Mouse (Mus musculus): ENCODE results near the gene Atg5.

Atg5 gene

DNA sequence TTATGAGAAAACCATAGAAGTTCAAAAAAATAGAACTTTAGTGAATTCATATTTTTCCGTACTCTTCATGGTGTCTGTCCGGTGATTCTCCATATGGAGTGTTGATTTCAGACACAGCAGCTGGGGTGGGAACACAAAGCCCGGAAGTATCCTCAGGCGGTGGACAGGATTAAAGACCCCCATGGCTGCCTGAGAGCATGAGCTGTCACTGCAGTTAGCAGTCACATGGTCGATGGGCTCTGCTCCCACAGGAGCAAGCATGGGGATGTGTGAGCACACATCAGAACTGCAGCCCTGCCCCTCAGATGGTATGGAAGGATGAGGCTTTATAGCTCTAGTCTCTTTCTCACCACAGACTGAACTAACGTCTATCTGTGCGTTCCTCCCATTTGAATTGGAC, 87.1 kb downstream of the Atg5 start:
- no peak for DNase-seq

DNA sequence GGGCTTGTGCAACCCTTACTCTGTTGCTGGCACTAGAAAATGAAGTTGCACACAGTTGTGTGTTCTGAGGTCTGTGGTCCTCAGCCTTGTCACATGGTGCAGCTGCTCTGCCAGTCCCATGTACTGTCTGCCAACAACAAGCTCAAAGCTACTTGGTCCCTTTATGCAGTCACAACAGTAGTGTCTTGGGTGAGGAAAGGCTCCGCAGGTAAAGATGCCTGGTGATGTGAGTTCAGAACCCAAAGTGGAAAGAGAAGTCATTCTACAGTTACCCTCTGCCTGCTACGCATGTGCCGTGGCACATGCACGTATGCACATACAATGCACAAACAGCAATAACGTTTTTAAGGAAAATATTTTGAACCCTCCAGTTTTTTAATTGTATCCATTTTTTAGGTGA, 88.5 kb downstream of the Atg5 start:
- DNase-seq, result no peak

DNA sequence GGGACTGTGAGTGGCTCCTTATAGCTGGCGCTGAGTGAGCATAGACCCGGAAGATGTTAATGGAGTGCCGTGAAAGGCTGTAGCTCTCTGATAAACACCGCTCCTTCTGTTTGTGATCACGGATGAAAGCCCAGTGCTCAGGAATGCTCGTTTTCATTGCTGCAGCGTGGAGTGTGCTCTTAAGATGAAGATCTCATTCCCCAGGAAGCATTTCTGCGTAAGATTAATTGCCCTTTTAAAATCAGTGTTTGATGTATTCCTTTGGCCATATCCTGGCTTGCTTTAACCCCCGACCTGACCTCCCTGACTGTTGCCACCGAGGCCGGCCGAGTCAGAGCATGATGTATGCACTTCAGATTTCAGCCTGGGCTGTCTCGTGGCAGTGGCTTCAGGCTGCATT, 89.2 kb downstream of the Atg5 start:
- no peak for DNase-seq

DNA sequence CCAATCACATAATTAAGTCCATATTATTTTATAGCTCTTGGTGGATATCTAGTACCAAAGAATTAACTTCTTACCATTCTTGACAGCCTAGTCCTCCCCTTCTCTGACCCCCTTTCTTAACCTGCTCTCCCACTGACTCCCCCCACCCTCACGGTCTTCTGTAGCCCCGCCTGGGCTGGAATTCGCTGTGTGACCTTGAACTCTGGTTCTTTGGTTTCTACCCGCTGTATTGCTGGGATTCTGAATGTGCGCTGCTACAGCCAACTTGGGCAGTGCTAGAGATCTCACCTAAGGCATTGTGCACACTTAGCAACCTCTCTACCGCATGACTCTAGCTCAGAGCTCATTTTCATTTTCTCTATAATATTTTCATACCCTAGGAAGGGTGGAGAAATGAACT, 90.7 kb downstream of the Atg5 start:
- DNase-seq, result no peak

DNA sequence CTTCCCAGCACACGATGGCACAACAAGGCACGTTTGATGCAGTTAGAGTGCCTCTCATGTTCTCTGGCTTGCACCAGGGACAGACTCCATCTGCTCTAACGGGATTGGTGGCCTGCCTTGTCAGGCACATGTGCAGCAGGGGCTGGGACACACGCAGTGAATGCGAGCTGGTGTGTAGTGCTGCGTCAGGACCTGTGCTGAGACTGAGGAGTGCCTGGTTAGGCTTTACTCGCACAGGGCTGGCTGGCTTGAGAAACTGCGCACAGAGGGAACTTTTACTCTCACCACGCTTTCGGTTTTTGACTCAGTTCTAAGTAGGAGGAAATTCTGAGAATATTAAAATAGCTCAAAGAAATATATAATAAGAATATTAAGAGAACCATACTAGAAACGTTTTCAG, 92.5 kb downstream of the Atg5 start:
- no peak for DNase-seq

DNA sequence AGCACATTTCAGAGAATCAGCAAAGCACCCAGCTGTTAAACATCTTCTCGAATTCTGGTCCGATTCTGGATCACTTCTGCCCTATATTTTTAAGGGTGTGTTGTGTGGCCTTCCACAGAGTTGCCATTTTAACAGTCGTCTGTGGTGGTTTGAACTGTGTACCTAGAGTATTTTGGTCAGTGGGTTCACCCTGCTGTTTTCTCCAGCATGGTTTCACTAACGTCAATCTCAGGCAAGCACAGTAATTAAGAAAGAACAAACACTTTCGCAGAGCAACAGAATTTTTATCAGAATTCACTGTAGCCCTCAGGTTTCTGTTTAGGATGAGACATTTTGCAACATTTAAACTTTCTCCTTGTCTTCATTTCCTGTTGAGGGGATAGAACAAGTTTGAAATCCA, 94.3 kb downstream of the Atg5 start:
- DNase-seq, result no peak

DNA sequence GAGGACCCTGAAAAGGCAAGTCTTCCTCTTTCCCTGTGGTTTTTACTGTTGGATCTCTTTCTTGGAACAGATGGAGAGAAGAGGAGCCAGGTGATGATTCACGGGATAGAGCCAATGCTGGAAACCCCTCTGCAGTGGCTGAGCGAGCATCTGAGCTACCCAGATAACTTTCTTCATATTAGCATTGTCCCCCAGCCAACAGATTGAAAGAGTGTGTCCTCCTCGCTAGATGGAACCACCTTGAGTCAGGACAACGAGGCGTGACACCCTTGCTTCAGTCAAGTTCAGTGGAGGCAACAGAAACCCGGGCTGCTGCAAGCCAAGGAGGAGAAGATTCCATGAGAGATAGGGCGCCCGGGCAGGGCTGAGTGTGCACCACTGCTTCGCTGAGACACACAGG, 94.7 kb downstream of the Atg5 start:
- no peak for DNase-seq

DNA sequence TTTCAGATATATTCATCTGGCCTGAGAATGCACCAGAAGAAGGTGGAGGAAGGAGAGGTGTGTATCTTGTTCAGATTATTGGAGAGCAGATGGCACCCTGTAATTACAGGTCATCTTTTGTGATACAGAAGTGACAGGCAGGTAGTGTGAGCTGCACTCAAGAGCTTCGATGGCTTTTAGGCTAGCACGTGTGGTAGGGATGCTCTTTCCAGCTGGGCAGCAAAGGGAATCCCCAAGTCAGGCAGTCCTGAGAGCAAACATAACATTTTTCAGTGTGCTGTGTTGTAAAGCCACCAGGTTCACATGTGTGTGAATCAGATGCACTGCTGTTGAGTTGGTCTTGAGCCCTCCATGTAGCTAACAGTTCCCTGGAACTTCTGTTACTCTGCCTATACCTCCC, 98.0 kb downstream of the Atg5 start:
- DNase-seq, result no peak

DNA sequence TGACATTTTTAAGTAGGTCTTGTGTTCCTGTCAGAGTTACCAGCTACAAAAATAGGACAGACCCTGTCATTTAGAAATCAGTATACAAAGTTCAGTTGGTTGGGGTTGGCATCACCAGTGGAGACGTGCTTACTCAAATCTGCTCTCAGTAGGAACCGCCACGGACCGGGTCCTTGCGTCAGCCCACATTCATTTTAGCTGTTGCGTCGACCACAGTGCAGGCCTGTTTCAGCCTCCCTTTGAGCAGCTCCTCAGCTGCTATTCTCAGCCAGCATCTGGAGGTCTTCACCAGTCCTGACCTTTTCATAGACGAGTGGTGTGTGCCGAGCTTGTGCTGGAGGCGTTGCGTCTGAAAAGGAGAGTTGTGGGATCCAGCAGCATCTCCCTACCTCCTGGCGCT, 98.9 kb downstream of the Atg5 start:
- no peak for DNase-seq

DNA sequence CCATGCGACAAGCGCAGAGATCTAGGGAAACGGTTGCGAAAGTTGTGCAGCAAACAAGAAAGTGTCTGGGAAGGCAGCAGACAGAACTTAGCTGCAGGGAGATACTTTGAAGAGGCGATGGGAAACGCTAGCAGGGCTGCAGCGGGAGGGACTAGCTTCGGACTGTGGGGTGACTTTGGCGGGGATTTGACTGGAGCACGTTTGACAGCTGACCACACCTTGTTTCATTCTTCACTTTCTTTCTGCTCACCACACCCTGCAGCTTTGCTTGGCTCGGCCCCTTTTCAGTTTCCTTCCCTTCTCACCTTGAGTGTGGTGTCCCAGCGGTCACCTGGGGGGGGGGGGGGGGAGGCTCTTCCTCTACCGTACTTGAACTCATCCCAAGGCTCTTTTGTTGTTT, 100.4 kb downstream of the Atg5 start:
- no peak for DNase-seq

DNA sequence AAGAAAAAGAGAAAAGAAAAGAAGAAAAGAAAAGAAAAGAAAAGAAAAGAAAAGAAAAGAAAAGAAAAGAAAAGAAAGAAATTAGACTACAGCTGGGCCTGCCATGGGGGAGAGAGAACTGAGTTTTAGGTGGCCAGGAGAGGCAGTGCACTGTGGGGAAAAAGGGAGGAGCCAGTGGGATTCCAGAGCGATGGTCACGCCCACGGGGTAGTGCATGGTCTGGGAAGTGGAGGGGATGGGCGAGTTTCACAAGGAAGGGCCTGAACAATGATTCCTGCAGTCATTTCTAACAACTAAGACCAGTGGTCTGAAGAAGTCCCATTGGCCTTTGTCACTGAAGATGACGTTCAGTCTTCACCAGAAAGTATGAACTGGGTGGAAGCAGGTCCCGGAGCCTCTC, 102.5 kb downstream of the Atg5 start:
- DNase-seq, result no peak

DNA sequence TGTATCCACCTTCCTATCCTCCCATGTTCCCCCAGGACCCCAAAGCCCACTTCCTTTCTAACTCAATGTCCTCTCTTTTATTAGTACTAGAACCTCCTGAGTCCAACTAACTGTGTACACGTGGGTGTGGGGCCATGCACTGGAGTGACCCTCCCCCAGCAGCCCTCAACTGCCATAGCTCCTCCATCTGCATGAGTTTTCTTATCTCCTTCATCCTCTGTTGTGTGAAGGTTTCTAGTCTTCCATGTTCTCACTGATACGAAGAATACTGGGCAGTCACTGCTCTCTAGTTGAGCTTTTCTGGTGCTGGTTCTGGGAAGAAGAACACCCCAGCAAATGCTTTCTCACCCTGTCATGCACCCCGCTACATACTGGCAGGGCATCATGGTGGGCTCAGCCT, 104.1 kb downstream of the Atg5 start:
- no peak for DNase-seq

DNA sequence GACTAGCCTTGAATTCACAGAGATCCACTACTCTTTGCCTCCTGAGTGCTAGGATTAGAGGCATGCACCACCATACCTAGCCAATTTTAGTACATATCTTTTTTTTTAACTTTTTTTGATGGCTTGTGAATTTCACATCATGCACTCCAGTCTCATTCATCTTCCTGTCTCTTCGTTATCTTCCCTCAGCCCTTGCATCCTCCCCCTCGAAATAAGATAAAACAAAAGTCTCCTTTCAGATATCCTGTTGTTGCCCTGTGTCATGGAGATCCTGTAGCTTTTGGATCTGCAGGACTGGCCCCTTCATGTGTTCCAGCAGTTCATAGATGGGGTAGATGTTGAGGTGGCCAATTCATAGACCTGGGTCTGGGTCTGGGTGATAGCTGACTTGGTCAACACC, 106.5 kb downstream of the Atg5 start:
- no peak for DNase-seq

DNA sequence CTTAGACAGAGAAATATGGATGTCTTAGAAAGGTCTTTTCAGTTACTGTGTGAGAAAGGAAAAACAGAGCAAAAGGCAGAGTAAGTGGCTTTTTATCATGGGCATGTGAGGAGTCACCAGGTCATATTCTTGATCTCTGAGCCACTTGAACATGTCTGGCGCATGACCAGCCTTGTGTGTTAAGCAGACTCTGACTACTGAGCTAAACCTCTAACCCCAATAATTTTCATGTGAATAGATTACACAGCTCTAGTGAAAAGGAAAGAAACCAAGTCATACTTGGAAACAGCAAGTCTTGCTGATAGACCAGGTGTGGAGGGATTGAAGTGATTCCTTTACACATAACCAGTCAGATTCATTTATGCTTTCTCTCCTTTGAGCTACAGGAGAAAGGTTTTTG, 107.3 kb downstream of the Atg5 start:
- no peak for DNase-seq

DNA sequence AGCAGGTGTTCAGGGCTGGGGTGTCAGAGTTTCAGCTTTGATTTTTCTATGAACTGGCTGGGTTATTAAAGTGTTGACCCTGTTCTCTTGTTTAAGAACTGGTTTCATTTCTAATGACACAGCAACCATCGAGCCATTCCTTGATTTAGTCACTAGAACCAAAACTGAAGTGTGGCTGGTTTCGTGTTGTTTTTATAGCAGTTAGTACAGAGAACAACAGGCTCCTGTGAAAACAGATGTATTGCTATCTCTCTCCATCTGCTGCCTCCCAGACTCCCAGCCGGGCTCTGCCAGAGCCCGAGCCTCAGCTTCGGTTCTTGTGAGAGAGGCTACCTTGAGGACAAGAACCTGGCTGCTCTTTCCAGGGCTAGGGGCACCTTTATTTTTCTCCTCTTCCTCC, 109.7 kb downstream of the Atg5 start:
- peak; percentile 11 for DNase-seq

DNA sequence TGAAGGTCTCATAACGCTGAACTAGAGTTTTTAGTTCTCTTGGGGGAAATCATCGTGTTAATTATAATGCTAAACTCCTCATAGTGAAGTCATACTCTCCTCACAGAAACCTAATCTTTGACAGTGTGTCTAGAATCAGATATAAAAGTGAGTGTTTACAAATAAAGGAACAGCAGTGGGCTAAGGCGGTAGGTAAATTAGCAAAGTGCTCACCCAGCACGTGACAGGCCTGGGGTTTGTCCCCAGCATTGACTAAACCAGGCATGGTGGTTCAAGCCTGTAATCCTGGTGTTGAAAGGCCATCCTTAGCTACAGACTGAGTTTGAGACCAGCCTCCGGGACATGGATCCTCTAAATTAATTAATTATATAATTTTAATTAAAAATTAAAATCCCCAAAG, 110.2 kb downstream of the Atg5 start:
- DNase-seq, result no peak

DNA sequence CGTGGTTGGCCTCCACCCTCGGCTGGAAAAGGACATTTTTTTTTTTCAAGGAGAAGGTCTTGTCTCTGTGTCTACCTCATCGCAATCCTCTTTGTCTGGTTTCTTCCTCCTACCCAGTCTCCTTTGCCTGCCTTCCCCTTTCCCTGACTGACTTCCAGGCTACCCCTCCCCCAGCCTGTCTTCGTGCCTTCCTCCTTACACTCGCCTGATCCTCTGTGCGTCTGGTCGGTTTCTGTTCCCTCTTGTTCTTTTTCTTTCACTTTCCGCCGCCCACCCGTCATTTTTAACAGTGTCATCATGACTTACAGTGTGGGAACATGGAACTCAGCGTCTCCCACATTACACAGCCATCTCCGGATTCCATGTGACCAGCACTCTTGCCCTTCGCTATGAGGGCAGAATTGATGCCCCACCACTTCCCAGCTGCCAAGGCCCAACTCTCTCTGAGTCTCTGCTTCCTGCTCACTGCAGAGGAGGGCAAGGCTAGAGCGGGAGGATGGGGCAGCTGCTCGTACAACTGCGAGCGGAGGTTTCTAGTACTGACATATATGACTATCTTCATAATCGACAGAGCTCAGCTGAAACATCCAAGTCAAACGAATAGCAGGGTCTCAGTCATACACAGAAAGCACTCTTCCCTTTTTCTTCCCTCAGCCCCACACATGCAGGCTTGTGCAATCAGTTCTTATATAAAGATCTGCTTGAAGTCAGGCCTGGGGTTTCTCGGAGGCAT, 112.5 kb downstream of the Atg5 start:
- DNase-seq, result no peak

DNA sequence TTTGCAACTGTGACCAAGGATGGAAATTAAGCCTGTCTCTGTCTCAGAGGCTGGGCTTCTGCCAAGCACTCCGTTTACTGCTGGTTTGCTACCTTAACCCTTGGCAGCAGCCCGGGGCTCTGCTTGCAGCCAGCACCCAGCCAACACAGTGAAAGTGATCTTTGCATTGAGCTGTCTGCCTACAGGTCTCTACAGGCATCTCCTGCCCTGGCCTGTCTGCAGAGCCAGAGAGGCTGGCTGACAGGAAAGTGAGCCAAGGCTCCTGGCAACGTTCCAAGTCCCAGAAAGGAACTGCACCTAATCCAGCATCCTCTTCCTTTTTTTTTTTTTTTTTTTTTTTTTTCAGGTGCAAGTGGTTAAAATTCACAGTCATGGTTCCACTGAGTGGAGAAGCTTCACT, 113.2 kb downstream of the Atg5 start:
- DNase-seq, result peak; percentile 49

DNA sequence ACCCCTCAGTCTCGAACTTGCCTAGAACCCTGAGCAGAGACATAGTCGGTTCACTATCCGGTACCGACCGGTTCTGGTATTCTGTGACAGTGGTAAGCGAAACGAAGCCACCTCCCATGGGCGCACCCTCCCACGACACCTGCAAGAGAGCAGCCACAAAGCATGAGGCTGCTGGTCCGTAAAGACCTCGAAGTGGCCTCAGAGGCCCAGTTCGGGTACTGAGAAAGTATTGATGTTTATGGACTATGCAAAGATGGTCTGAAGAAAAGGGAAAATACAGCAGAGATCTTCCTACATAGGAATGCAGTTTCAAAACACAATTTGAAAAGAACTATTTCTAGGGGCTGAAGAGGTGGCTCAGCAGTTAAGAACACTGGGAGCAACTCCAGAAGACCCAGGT, 113.8 kb downstream of the Atg5 start:
- DNase-seq, result no peak

DNA sequence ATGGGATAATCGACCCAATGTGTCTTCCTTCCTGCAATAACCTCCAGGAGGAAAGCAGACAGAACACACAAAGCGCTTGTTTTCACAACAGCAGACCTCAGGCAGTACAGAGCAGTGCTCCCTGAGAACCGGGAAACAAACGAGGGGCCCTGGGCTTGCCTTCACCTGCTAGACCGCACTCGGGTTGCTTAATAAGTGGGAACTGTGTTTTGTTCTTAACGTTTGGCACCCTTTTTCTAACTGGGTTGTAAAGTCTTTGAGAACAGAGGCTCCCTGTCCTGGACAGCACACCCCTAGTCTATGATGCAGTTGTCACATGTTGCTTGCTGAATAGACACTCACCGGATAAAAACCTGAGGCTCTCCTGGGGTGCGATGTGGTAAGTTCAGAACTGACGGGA, 115.1 kb downstream of the Atg5 start:
- DNase-seq, result no peak

DNA sequence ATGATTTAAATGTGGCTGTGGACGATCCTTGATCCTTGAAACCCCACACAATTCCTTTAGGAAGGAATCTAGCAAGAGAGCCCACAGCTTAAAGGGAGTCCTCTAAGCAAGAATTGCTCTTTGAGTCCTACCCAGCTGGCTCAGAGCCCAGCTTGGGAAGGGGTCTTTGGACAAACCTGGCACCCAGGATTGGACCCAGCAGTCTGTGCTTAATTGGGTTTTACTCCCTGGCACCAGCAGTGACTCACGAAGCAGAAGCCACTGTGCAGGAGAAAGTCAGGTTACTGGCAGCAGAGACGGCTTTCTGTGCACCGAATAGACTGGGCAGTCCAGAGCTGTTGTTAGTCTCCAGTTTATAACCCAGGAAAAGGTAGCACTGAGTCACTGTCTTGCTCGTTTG, 117.1 kb downstream of the Atg5 start:
- DNase-seq, result peak; percentile 43

DNA sequence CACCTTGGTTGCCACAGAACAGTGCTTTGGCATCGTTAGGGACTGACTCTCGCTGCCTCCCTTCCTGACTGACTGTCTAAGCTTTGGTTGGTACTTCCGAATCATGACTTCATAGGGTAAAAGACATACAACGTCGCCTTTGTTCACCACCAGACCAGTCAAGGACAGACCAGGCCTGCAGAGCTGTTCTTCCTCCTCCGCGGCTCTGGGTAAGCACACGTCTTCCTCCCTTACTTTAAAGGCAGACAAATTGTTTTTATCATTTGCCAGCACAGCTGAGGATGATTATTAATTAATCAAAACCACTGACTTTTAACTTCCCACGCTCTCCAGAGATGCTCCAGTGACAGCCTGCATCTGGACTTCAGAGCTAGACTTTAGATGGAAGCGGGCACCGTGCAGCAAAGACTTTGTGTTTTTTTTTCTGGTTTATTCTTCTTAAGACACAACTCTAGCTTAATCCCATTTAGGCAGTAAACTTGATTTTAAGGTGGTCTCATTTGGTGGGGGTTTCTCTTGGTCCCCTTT, 120.6 kb downstream of the Atg5 start:
- no peak for DNase-seq

DNA sequence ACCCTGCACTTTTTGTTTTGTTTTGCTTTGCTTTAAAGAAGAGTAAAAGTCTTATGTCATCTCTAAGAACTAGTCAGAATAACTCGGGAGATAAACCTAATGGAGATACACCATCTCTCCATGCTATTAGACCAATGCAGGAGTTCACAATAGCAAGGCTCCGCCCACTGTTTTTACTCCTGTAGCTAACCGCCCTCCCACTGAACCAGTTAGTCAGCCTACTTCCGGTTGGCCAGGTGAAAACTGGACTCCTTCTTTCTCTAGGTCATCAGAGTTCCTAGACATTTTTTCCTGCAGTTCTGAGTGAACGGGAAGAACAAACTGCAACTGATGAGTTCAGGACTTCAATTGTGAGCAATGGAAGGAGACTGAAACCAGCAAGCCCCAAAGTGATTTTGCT, 122.1 kb downstream of the Atg5 start:
- DNase-seq, result no peak

DNA sequence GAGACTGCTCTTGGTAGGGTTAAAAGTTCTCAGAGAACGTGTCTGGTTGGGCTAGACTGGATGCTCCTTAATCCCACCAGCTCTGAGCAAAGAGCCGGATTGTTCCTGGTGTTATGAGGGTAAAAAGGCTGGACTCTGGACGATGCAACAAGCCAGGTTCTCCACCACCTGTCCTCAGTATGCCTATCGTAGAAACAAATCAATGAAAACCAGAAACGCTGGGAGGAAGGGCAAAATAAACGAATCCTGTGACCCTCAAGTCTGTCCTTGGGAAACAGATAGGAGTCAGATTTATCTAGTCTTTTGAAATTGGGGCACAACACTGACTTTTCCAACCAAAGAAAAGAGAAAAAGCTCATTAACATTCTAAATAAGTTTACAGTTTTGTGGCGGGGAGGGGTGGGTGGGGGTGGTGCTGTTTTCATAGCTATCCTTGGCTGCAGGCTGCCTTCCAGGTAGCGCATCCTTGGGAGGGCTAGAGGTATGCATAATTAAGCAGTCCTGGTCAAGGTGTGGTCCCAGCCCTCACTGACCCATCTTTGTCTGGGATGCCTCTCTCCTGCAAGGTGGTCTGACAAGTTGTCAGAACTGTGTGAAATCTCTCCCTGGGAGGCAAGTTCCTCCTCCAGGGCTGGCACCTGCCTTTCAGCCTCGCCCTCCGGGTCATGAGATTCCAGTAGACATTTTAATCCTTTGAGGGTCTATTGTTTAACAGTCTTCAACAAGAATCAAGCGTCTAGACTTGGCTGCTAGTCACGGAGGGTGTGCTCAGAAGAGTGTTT, 123.5 kb downstream of the Atg5 start:
- no peak for DNase-seq

DNA sequence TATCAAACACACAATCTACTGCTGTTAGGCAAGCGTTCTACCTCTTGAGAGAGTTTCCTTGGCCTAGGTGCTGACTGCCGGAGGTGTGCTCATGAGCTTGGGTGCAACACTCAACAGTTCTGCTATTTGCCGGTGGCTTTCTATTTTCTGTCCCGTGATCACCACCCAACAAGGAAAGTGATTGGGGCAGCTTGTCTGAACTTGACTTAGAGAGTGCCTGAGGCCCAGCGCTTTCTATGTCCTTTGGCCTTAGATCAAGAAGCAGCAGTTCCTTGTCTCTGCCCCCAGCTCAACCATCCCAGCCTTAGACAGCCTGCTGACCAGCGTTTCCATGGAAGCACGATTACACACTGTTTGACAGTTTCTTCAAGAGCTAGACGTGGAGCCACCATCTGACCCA, 124.7 kb downstream of the Atg5 start:
- DNase-seq, result no peak

All from right cerebral cortex, postnatal 4 days (tissue).